Mouse (Mus musculus) megakaryocyte, embryonic 14.5 days (primary cell): ENCODE measurements around the gene Gm7534.

Experiments used
- FLI1 ChIP-seq: IDR thresholded peaks from 2 replicates; pipeline ENCODE4 v1.6.1; 2012; ENCODE audit warnings: low read length, inconsistent platforms, mixed read lengths
- GATA1 ChIP-seq: IDR thresholded peaks from 3 replicates; pipeline ENCODE4 v1.6.1; 2012; ENCODE audit warnings: mixed read lengths, low read length, inconsistent platforms, borderline replicate concordance

GRCm38 (mm10) chr4:134199371-134199770, 3.4 kb downstream of the Gm7534 start:
- no peak for TF ChIP-seq GATA1
- TF ChIP-seq FLI1, result no peak
